Mouse (Mus musculus) cortical plate, adult 2 months (tissue): ENCODE results near the gene Fkbp1b.

Experiments
- CTCF ChIP-seq: fragments of 200-500 bp; IDR thresholded peaks from 2 replicates; pipeline ENCODE4 v1.5.1; 2011; ENCODE audit warnings: mild to moderate bottlenecking, control low read depth, low read length; ENCODE audit not compliant: insufficient read depth; ENCODE audit errors: extremely low read depth
- POLR2A ChIP-seq: fragments of 200-500 bp; IDR thresholded peaks from 2 replicates; pipeline ENCODE4 v1.6.1; 2011; ENCODE audit warnings: mild to moderate bottlenecking, low read length, control low read depth; ENCODE audit not compliant: insufficient read depth; ENCODE audit errors: extremely low read depth

DNA sequence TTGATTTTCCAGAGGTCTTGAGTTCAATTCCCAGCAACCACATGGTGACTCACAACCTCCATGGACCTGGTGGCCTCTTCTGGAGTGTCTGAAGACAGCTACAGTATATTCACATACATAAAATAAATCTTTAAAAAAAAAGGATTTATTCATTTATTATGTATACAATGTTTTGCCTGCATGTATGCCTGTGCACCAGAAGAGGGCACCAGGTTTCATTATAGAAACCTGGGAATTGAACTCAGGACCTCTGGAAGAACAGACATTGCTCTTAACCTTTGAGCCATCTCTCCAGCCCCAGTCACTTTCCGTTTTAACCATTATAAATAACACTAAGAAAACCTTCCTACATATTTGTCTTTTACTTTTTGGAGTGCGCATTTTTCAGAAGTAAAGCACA is 15.4 kb upstream of the Fkbp1b start:
- TF ChIP-seq CTCF (no peak), POLR2A (no peak)
